Mouse (Mus musculus) heart, embryonic 10.5 days (tissue): ENCODE results near the gene Bysl. TPM values are rescaled to one million over a fixed set of nuclear protein-coding genes. Genes with fewer than 3 reads are reported as not detected.

ENCODE experiments used
- DNase-seq: peaks from one replicate; pipeline ENCODE4 v3.0.0-alpha.2; 2017; ENCODE audit warnings: low spot score
- H3K27ac ChIP-seq: fragments of 300-500 bp; sonication (generic); 2 replicates; pipeline ENCODE4 v1.5.1; 2016; ENCODE audit warnings: mild to moderate bottlenecking
- H3K27me3 ChIP-seq: fragments of 300-500 bp; sonication (generic); 2 replicates; pipeline ENCODE4 v1.6.1; 2016; ENCODE audit warnings: mild to moderate bottlenecking; ENCODE audit not compliant: poor library complexity, insufficient read depth, severe bottlenecking
- H3K36me3 ChIP-seq: fragments of 300-500 bp; sonication (generic); 2 replicates; pipeline ENCODE4 v1.6.1; 2016; ENCODE audit warnings: mild to moderate bottlenecking, moderate library complexity
- H3K4me1 ChIP-seq: fragments of 300-500 bp; sonication (generic); 2 replicates; pipeline ENCODE4 v1.6.1; 2016; ENCODE audit warnings: mild to moderate bottlenecking
- H3K4me3 ChIP-seq: fragments of 300-500 bp; sonication (generic); 2 replicates; pipeline ENCODE4 v1.5.1; 2016; ENCODE audit warnings: mild to moderate bottlenecking, moderate library complexity
- H3K9me3 ChIP-seq: fragments of 300-500 bp; sonication (generic); 2 replicates; pipeline ENCODE4 v1.6.1; 2016; ENCODE audit warnings: mild to moderate bottlenecking, moderate library complexity
- WGBS: fragments of 180-500 bp; shearing (Covaris S2); methylation state at CpG from one replicate; pipeline ENCODE4 v1.1.7; 2016; 5-methylcytosine and 5-hydroxymethylcytosine counted together
- polyA plus RNA-seq: library from polyadenylated mRNA; unstranded; fragments of >200 nt; fragmentation: Nextera tagmentation; extraction: Ambion mirVana; gene quantifications from 2 replicates; pipeline ENCODE4 v1.2.1, GENCODE M21; 2016

Gene Bysl
- polyA plus RNA-seq, 1 experiment from 2014 or later, result 43.0 TPM

GRCm38 (mm10) chr17:47596162-47596838 lies 15.0 kb downstream of the Bysl start:
- WGBS, result 32% methylated on average over 6 of the region's 6 CpGs
- no peak for DNase-seq
- Histone ChIP-seq H3K9me3 (no peaks in the 10 kb centered on the region), H3K4me1 (peaks cover 50% of the 10 kb centered on the region), H3K27me3 (no peaks in the 10 kb centered on the region), H3K27ac (peak overlapping the region; percentile 99), H3K36me3 (peaks cover 58% of the 10 kb centered on the region), H3K4me3 (peak overlapping the region; percentile 96)

DNA sequence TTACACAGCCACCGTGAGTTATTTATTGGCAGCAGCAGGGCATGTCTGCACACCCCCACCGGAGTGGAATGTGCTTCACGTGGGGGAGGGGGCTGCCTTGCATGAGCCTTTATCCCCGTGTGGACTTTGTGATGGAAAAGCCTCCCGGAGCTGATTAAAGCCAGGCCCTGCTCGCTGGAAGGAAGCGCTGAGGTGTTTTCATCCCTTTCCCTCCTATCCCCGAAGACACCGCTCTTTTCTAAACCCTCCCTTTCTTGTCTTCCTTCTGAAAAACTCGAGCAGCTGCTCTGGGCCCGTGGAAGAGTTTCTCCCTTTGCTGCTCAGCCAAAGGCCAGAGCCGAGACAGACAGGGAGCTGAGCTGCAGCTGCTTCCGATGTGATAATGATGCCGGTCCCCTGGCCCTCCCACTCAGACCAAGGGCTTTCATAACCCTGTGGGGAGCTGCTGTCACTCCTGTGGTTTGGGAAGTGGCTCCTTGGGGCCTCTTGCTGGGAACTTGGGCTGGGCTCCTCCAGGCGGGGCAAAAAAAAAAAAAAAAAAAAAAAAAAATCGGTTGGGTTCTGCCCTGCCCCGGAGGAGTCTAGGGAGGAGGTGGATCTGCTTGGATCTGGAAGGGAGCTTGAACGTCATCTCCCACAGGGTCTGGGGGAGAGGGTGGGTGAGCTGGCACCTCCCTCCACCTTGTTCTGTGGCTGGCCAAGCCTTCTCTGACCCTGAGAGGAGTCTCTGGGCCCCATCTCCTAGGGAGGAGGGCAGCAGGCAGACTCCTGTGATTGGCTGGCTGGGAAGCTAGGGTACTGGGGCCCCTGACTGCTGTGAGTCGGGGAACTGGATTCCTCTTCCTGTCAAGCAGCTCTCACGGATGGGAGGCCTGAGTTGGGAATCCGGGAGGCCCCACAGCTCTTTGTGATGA lies 15.8 kb downstream of the Bysl start:
- H3K9me3 ChIP-seq, result no peaks in the 10 kb centered on the region
- H3K27ac ChIP-seq, result peak overlapping the region; percentile 99
- peaks cover 50% of the 10 kb centered on the region for H3K4me1 ChIP-seq
- under 1% methylated on average over 21 of the region's 21 CpGs for WGBS
- peak; percentile 97 for DNase-seq
- peaks cover 50% of the 10 kb centered on the region for H3K36me3 ChIP-seq
- peak overlapping the region; percentile 96 for H3K4me3 ChIP-seq
- no peaks in the 10 kb centered on the region for H3K27me3 ChIP-seq

DNA sequence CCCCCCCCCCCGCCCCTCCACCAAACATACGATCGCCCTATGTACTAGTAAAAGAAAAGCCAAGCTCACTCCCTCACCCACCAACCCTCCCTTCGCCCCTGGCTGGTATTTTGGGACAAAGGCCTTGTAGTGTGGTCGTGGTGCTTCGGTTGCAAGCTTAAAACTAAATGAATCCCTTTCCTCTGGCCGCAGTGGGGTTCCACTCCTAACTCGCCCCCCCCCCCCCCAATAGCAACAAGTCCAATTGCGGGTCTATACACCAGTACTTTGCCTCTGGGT lies 16.4 kb downstream of the Bysl start:
- H3K36me3 ChIP-seq, result peaks cover 44% of the 10 kb centered on the region
- H3K9me3 ChIP-seq, result no peaks in the 10 kb centered on the region
- H3K4me1 ChIP-seq, result peaks cover 50% of the 10 kb centered on the region
- no peak for DNase-seq
- peak overlapping the region; percentile 99 for H3K27ac ChIP-seq
- peak overlapping the region; percentile 96 for H3K4me3 ChIP-seq
- H3K27me3 ChIP-seq, result no peaks in the 10 kb centered on the region
- 0% methylated on average over 9 of the region's 9 CpGs for WGBS

- peak overlapping the region; percentile 96 for H3K4me3 ChIP-seq
- H3K27me3 ChIP-seq, result no peaks in the 10 kb centered on the region
- H3K9me3 ChIP-seq, result no peaks in the 10 kb centered on the region
- under 1% methylated on average over 42 of the region's 43 CpGs for WGBS
- peak; percentile 86 for DNase-seq
- peaks cover 38% of the 10 kb centered on the region for H3K36me3 ChIP-seq
- H3K4me1 ChIP-seq, result peaks cover 45% of the 10 kb centered on the region
- H3K27ac ChIP-seq, result peak overlapping the region; percentile 99
Observed at GRCm38 (mm10) chr17:47594183-47594968, 16.9 kb downstream of the Bysl start.

GRCm38 (mm10) chr17:47593854-47594182 lies 17.5 kb downstream of the Bysl start:
- H3K4me1 ChIP-seq, result peaks cover 44% of the 10 kb centered on the region
- H3K36me3 ChIP-seq, result peaks cover 33% of the 10 kb centered on the region
- H3K27me3 ChIP-seq, result no peaks in the 10 kb centered on the region
- peak overlapping the region; percentile 99 for H3K27ac ChIP-seq
- no peaks in the 10 kb centered on the region for H3K9me3 ChIP-seq
- H3K4me3 ChIP-seq, result peak overlapping the region; percentile 96
- DNase-seq, result no peak
- under 1% methylated on average over 13 of the region's 13 CpGs for WGBS

GRCm38 (mm10) chr17:47593215-47593853 lies 18.0 kb downstream of the Bysl start:
- peak overlapping the region; percentile 96 for H3K4me3 ChIP-seq
- H3K36me3 ChIP-seq, result peaks cover 28% of the 10 kb centered on the region
- H3K27me3 ChIP-seq, result no peaks in the 10 kb centered on the region
- no peaks in the 10 kb centered on the region for H3K9me3 ChIP-seq
- peaks cover 40% of the 10 kb centered on the region for H3K4me1 ChIP-seq
- peak overlapping the region; percentile 99 for H3K27ac ChIP-seq
- DNase-seq, result peak; percentile 97
- WGBS, result under 1% methylated on average over 63 of the region's 63 CpGs

DNA sequence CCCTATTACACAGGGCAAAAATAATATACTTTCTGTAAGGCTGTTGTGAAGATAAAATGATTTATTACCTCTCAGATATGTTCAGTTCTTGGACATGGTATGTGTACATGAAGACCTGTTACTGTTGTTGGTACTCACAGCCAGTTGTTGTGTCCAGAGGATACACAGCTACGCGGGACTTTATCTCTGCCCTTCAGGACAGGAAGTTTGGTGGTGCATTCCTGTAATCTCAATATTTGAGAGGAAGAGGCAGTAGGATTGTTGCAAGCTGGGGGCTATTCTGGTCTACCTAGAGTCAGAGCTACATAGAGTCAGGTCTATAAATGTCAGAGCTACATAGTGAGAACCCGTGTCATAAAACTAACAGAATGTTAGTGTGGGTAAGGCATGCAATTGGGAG lies 20.2 kb downstream of the Bysl start:
- Histone ChIP-seq H3K27ac (no peak overlapping the region), H3K27me3 (no peaks in the 10 kb centered on the region), H3K4me3 (no peak overlapping the region), H3K36me3 (0 out of 2 replicates have a peak, but pooled peaks cover 6% of the 10 kb centered on the region), H3K9me3 (no peaks in the 10 kb centered on the region), H3K4me1 (peaks cover 19% of the 10 kb centered on the region)
- DNase-seq, result no peak
- 47% methylated on average over 3 of the region's 3 CpGs for WGBS

DNA sequence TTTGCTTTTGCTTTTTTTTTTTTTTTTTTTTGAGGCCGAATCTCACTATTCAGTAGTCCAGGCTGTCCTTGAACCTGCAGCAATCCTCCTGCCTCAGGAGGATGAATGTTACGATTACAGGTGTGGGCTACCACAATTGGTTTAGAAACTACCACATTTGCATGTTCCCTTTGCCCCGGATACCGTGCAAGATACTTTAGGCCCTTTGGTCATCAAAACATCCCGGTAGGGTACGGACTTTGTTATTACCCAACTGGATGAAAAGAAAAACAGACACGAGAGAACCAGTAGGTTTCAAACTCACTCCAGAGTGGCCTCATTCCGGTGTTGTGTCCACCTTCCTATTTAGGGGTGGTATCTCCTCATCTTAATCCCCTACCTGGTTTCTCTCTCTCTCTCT lies 22.8 kb downstream of the Bysl start:
- no peaks in the 10 kb centered on the region for H3K9me3 ChIP-seq
- no peaks in the 10 kb centered on the region for H3K27me3 ChIP-seq
- no peak overlapping the region for H3K4me3 ChIP-seq
- DNase-seq, result no peak
- no peaks in the 10 kb centered on the region for H3K36me3 ChIP-seq
- H3K4me1 ChIP-seq, result peaks cover 7% of the 10 kb centered on the region; the same call in 1 of the 2 replicates
- 82% methylated on average over 8 of the region's 8 CpGs for WGBS
- H3K27ac ChIP-seq, result no peak overlapping the region

DNA sequence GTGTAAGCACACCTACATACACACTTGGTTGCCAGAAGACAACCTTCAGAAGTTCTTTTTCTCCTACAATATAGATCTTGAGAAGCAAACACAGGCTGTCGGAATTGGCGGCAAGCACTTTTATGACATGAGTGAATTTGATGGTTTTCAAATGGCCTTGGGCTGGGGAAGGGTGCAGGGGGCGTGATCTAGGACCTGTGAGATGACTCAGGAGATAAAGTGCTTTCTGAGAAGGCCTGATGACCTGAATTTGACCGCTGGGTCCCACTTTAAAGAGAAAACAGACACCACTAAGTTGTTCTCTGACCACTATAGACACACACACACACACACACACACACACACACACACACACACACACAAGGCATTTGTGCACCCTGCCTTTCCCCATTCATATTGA lies 30.3 kb downstream of the Bysl start:
- H3K4me3 ChIP-seq, result no peak overlapping the region
- 83% methylated on average over 4 of the region's 4 CpGs for WGBS
- H3K27me3 ChIP-seq, result no peaks in the 10 kb centered on the region
- H3K36me3 ChIP-seq, result no peaks in the 10 kb centered on the region
- H3K9me3 ChIP-seq, result no peaks in the 10 kb centered on the region
- DNase-seq, result no peak
- no peak overlapping the region for H3K27ac ChIP-seq
- no peaks in the 10 kb centered on the region for H3K4me1 ChIP-seq

DNA sequence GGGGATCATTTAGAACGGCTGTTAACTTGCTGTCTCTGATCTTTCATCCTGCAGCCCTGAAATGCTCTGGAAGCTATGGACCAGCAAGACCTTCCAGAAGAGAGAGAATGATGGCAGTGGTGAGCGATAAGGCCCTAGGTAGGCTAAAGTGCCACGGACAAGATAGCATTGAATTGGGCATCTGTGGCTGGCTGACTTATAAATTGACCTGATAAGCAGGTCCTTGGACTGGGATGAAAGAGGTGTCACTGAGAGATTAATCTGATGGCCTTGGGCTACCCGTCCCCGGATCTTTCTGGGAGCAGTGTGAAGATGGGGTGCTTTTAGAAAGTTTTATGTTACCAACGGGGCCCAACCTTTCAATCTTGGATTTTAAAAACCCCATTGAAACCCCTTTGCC lies 32.6 kb downstream of the Bysl start:
- 84% methylated on average over 6 of the region's 6 CpGs for WGBS
- no peak overlapping the region for H3K27ac ChIP-seq
- DNase-seq, result no peak

DNA sequence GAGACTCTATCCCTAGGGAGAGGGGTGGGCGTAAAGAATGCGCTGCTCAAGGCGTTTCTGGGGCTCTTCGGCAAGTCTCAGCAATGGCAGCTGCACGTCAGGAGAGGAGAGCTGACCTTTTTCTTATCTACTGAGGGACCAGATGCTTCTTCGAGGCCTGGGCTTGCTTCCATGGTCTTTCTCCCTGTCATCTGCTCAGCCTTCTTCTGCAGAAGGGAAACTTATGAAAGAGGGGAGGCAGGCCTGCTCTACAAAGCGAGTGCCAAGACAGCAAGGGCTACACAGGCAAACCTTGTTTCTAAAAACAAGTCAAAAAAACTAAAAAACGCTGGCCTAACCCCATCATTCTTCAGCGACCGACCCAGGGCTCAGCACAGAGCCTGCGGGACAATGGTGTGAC lies 36.5 kb downstream of the Bysl start:
- peaks cover 18% of the 10 kb centered on the region for H3K4me1 ChIP-seq
- no peak overlapping the region for H3K27ac ChIP-seq
- no peak for DNase-seq
- H3K27me3 ChIP-seq, result no peaks in the 10 kb centered on the region
- WGBS, result 54% methylated on average over 11 of the region's 11 CpGs
- no peak overlapping the region for H3K4me3 ChIP-seq
- no peaks in the 10 kb centered on the region for H3K9me3 ChIP-seq
- H3K36me3 ChIP-seq, result no peaks in the 10 kb centered on the region

More for the DNA sequence above, 32.6 kb downstream of the Bysl start:
- peaks cover 9% of the 10 kb centered on the region; the same call in 1 of the 2 replicates for H3K4me1 ChIP-seq
- no peaks in the 10 kb centered on the region for H3K27me3 ChIP-seq
- no peak overlapping the region for H3K4me3 ChIP-seq
- no peaks in the 10 kb centered on the region for H3K9me3 ChIP-seq
- no peaks in the 10 kb centered on the region for H3K36me3 ChIP-seq

GRCm38 (mm10) chr17:47574028-47574427 lies 37.3 kb downstream of the Bysl start:
- Histone ChIP-seq H3K27ac (no peak overlapping the region), H3K4me3 (no peak overlapping the region), H3K9me3 (no peaks in the 10 kb centered on the region), H3K36me3 (no peaks in the 10 kb centered on the region), H3K27me3 (no peaks in the 10 kb centered on the region), H3K4me1 (peaks cover 18% of the 10 kb centered on the region)
- no peak for DNase-seq
- WGBS, result 60% methylated on average over 8 of the region's 8 CpGs
